Mouse (Mus musculus): ENCODE measurements around the gene P2rx4. TPM values are rescaled to one million over a fixed set of nuclear protein-coding genes. Genes with fewer than 3 reads are reported as not detected.

P2rx4 gene
- polyA plus RNA-seq, 1 experiment = 9.0 TPM

DNA sequence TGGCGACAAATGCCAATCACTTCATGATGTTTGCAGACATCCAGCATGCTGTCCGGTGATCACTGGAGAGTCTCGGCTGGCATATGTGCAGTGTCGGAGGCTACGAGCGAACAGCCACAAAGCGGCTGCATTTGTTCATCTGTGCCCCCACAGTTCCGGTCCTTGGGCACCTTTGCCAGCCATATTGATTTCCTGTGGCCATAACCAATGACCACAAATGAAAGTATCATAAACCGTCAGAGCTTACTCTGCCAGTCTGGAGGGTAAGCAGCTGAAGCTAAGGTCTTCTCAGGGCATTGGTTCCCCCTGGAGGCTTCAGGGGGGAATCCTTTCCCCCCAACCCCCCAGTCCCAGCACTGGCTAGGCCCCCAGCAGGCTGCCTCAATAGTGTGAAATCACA, 29.4 kb upstream of the P2rx4 start:
- Histone ChIP-seq H3K36me3 (ENCODE audit: control insufficient read depth, insufficient read depth, low read length) (no peaks in the 10 kb centered on the region), H3K27me3 (ENCODE audit: control insufficient read depth, insufficient read depth, low read length) (no peaks in the 10 kb centered on the region), H3K4me3 (ENCODE audit: control insufficient read depth, low read depth, low read length) (no peak overlapping the region), H3K27ac (ENCODE audit: control insufficient read depth, insufficient read depth, low read depth, low read length) (no peak overlapping the region), H3K4me1 (ENCODE audit: control insufficient read depth, insufficient read depth, low read length) (no peaks in the 10 kb centered on the region; the same call in 1 of the 2 replicates)
- TF ChIP-seq POLR2A (IDR thresholded peaks at IDR 0.05; ENCODE audit: control insufficient read depth, low read depth, low read length) = no peak
- TF ChIP-seq CTCF (IDR thresholded peaks at IDR 0.05; ENCODE audit: control insufficient read depth, insufficient read depth, insufficient replicate concordance, low read depth, low read length) = no peak

- Histone ChIP-seq H3K27me3 (ENCODE audit: control insufficient read depth, insufficient read depth, low read length) (no peaks in the 10 kb centered on the region), H3K4me1 (ENCODE audit: control insufficient read depth, insufficient read depth, low read length) (no peaks in the 10 kb centered on the region; the same call in 1 of the 2 replicates), H3K4me3 (ENCODE audit: control insufficient read depth, low read depth, low read length) (no peak overlapping the region), H3K36me3 (ENCODE audit: control insufficient read depth, insufficient read depth, low read length) (no peaks in the 10 kb centered on the region), H3K27ac (ENCODE audit: control insufficient read depth, insufficient read depth, low read depth, low read length) (no peak overlapping the region)
- no peak for TF ChIP-seq CTCF (IDR thresholded peaks at IDR 0.05; ENCODE audit: control insufficient read depth, insufficient read depth, insufficient replicate concordance, low read depth, low read length)
Observed at GRCm38 (mm10) chr5:122679881-122680280, 27.5 kb upstream of the P2rx4 start.

- Histone ChIP-seq H3K27ac (ENCODE audit: control insufficient read depth, insufficient read depth, low read depth, low read length) (no peak overlapping the region), H3K4me3 (ENCODE audit: control insufficient read depth, low read depth, low read length) (no peak overlapping the region; the same call in 1 of the 2 replicates), H3K4me1 (ENCODE audit: control insufficient read depth, insufficient read depth, low read length) (no peaks in the 10 kb centered on the region; the same call in 1 of the 2 replicates), H3K27me3 (ENCODE audit: control insufficient read depth, insufficient read depth, low read length) (no peaks in the 10 kb centered on the region), H3K36me3 (ENCODE audit: control insufficient read depth, insufficient read depth, low read length) (no peaks in the 10 kb centered on the region)
- TF ChIP-seq CTCF (IDR thresholded peaks at IDR 0.05; ENCODE audit: control insufficient read depth, insufficient read depth, insufficient replicate concordance, low read depth, low read length) (0 out of 2 replicates have a peak, but pooled peaks have one; percentile 7), POLR2A (IDR thresholded peaks at IDR 0.05; ENCODE audit: control insufficient read depth, low read depth, low read length) (no peak)
Observed at GRCm38 (mm10) chr5:122681276-122681675, 26.1 kb upstream of the P2rx4 start.

- Histone ChIP-seq H3K27ac (ENCODE audit: control insufficient read depth, insufficient read depth, low read depth, low read length) (no peak overlapping the region), H3K27me3 (ENCODE audit: control insufficient read depth, insufficient read depth, low read length) (no peaks in the 10 kb centered on the region), H3K4me3 (ENCODE audit: control insufficient read depth, low read depth, low read length) (no peak overlapping the region), H3K4me1 (ENCODE audit: control insufficient read depth, insufficient read depth, low read length) (no peaks in the 10 kb centered on the region; the same call in 1 of the 2 replicates), H3K36me3 (ENCODE audit: control insufficient read depth, insufficient read depth, low read length) (no peaks in the 10 kb centered on the region)
- no peak for TF ChIP-seq POLR2A (IDR thresholded peaks at IDR 0.05; ENCODE audit: control insufficient read depth, low read depth, low read length)
- no peak for TF ChIP-seq CTCF (IDR thresholded peaks at IDR 0.05; ENCODE audit: control insufficient read depth, insufficient read depth, insufficient replicate concordance, low read depth, low read length)
Observed at GRCm38 (mm10) chr5:122683926-122684325, 23.4 kb upstream of the P2rx4 start.

DNA sequence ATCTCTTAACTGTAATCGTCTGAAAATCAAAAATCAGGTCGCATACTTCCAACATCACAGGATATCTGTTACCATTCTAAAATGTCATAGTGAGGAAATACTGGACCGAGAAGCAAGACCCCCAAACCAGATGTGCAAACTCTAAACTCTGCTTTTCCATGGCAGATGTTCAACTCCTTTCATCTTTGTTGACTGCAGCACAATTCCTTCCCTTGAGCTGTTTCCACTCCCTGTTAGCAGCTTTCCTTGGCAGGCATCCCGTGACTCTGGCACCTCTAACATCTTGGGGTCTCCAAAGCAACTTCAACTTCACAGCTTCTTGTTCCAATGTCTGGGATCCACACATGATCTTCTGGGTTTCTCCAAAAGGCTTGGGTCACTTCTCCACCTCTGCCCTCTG, 20.0 kb upstream of the P2rx4 start:
- Histone ChIP-seq H3K27ac (ENCODE audit: control insufficient read depth, insufficient read depth, low read depth, low read length) (no peak overlapping the region), H3K27me3 (ENCODE audit: control insufficient read depth, insufficient read depth, low read length) (no peaks in the 10 kb centered on the region), H3K4me3 (ENCODE audit: control insufficient read depth, low read depth, low read length) (no peak overlapping the region), H3K4me1 (ENCODE audit: control insufficient read depth, insufficient read depth, low read length) (no peaks in the 10 kb centered on the region), H3K36me3 (ENCODE audit: control insufficient read depth, insufficient read depth, low read length) (no peaks in the 10 kb centered on the region)
- TF ChIP-seq POLR2A (IDR thresholded peaks at IDR 0.05; ENCODE audit: control insufficient read depth, low read depth, low read length) = no peak
- TF ChIP-seq CTCF (IDR thresholded peaks at IDR 0.05; ENCODE audit: control insufficient read depth, insufficient read depth, insufficient replicate concordance, low read depth, low read length) = no peak

DNA sequence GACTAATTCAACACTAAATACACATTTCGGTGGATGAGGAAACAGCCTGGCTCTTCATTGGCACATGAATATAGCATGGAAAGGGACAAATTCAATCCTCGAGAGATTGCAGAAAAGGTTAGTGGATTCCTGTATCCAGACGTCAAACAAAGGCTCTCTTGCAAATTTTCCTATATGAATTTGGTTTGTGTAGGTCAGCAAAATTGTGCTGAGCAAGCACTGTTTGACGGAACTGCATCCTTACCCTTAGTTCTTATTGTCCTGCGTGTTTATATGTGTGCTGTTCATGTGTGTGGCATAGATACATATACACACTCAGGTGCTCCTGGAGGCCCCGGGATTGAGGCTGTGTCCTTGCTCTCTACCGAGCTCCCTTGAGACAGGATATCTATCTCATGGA, 18.2 kb upstream of the P2rx4 start:
- H3K4me3 ChIP-seq (ENCODE audit: control insufficient read depth, low read depth, low read length) = no peak overlapping the region
- H3K27ac ChIP-seq (ENCODE audit: control insufficient read depth, insufficient read depth, low read depth, low read length) = no peak overlapping the region
- no peaks in the 10 kb centered on the region for H3K4me1 ChIP-seq (ENCODE audit: control insufficient read depth, insufficient read depth, low read length)
- H3K36me3 ChIP-seq (ENCODE audit: control insufficient read depth, insufficient read depth, low read length) = no peaks in the 10 kb centered on the region
- no peaks in the 10 kb centered on the region for H3K27me3 ChIP-seq (ENCODE audit: control insufficient read depth, insufficient read depth, low read length)
- TF ChIP-seq POLR2A (IDR thresholded peaks at IDR 0.05; ENCODE audit: control insufficient read depth, low read depth, low read length) (no peak), CTCF (IDR thresholded peaks at IDR 0.05; ENCODE audit: control insufficient read depth, insufficient read depth, insufficient replicate concordance, low read depth, low read length) (no peak)

GRCm38 (mm10) chr5:122690486-122690885, 16.9 kb upstream of the P2rx4 start:
- no peaks in the 10 kb centered on the region for H3K4me1 ChIP-seq (ENCODE audit: control insufficient read depth, insufficient read depth, low read length)
- no peak overlapping the region for H3K4me3 ChIP-seq (ENCODE audit: control insufficient read depth, low read depth, low read length)
- H3K36me3 ChIP-seq (ENCODE audit: control insufficient read depth, insufficient read depth, low read length) = no peaks in the 10 kb centered on the region
- H3K27me3 ChIP-seq (ENCODE audit: control insufficient read depth, insufficient read depth, low read length) = no peaks in the 10 kb centered on the region
- TF ChIP-seq POLR2A (IDR thresholded peaks at IDR 0.05; ENCODE audit: control insufficient read depth, low read depth, low read length) (no peak), CTCF (IDR thresholded peaks at IDR 0.05; ENCODE audit: control insufficient read depth, insufficient read depth, insufficient replicate concordance, low read depth, low read length) (no peak)
- no peak overlapping the region for H3K27ac ChIP-seq (ENCODE audit: control insufficient read depth, insufficient read depth, low read depth, low read length)
